Mouse (Mus musculus): Measurements from ENCODE around the gene Esf1. TPM values are rescaled to one million over a fixed set of nuclear protein-coding genes. Genes with fewer than 3 reads are reported as not detected.

Esf1 gene
- total and polyA plus RNA-seq, 3 experiments, result 27.3 to 73.2 (median 41.8) TPM

GRCm38 (mm10) chr2:140075150-140075549 lies 95.2 kb downstream of the Esf1 start:
- Histone ChIP-seq H3K9me3 (replicated peaks; ENCODE audit: low read length) (no peaks in the 10 kb centered on the region), H3K36me3 (replicated peaks in 1 of 2; ENCODE audit: control insufficient read depth in 1 of 2, insufficient read depth in 1 of 2, low read length in 1 of 2) (no peaks in the 10 kb centered on the region), H3K27ac (ENCODE audit: insufficient read depth, low read depth) (no peak overlapping the region), H3K9ac (ENCODE audit: insufficient read depth, low read depth) (no peak overlapping the region), H3K4me2 (ENCODE audit: insufficient read depth, low read depth, poor library complexity, severe bottlenecking) (no peak overlapping the region), H3K4me1 (ENCODE audit: control insufficient read depth in 1 of 2, insufficient read depth in 2 of 2) (peaks cover 2 to 4% of the 10 kb centered on the region in 2 experiments; a peak in 1 of 4 replicates), H3K27me3 (replicated peaks) (peaks cover 1% of the 10 kb centered on the region), H3K79me2 (replicated peaks; ENCODE audit: control insufficient read depth, extremely low read depth, insufficient read depth, poor library complexity, severe bottlenecking) (no peaks in the 10 kb centered on the region), H3K4me3 (replicated peaks in 1 of 3; ENCODE audit: low read depth in 2 of 3, low read length in 2 of 3, poor library complexity in 1 of 3) (no peak overlapping the region)
- TF ChIP-seq IRF4 (IDR thresholded peaks at IDR 0.05; ENCODE audit: low read depth, low read length) (no peak), HCFC1 (IDR thresholded peaks at IDR 0.05; ENCODE audit: low read depth, low read length) (no peak), ZNF384 (IDR thresholded peaks at IDR 0.05; ENCODE audit: low read depth, low read length) (no peak), POLR2AphosphoS2 (IDR thresholded peaks at IDR 0.05; ENCODE audit: low read depth, low read length) (no peak), ZC3H11A (IDR thresholded peaks at IDR 0.05; ENCODE audit: low read depth, low read length) (no peak), ETS1 (conservative IDR thresholded peaks at IDR 0.05; ENCODE audit: low read depth, low read length) (no peak), CHD2 (IDR thresholded peaks at IDR 0.05; ENCODE audit: low read length) (no peak), EP300 (IDR thresholded peaks at IDR 0.05; ENCODE audit: low read length) (no peak), E2F4 (IDR thresholded peaks at IDR 0.05; ENCODE audit: insufficient replicate concordance, low read depth, low read length) (no peak), ZMIZ1 (IDR thresholded peaks at IDR 0.05; ENCODE audit: low read depth, low read length) (no peak), TBP (conservative IDR thresholded peaks at IDR 0.05; ENCODE audit: low read depth, low read length) (no peak), UBTF (IDR thresholded peaks at IDR 0.05; ENCODE audit: low read depth, low read length) (no peak), MYC (IDR thresholded peaks at IDR 0.05; ENCODE audit: low read depth, low read length) (no peak), NRF1 (IDR thresholded peaks at IDR 0.05; ENCODE audit: low read depth, low read length) (no peak), NELFE (IDR thresholded peaks at IDR 0.05; ENCODE audit: low read depth, low read length) (no peak), PAX5 (IDR thresholded peaks at IDR 0.05; ENCODE audit: low read length) (no peak), CHD1 (IDR thresholded peaks at IDR 0.05; ENCODE audit: low read depth, low read length) (no peak), BHLHE40 (IDR thresholded peaks at IDR 0.05; ENCODE audit: low read depth, low read length) (no peak), KAT2A (IDR thresholded peaks at IDR 0.05; ENCODE audit: insufficient replicate concordance, low read length) (no peak)
- DNase-seq (ENCODE audit: extremely low read depth), result no peak
- dilution Hi-C loops (cut with MboI; ENCODE audit: extremely low pct_ligation_motif_present, extremely low pct_unique_long_range_greater_than_20kb, low sequenced_read_pairs) (no loop called here), in situ Hi-C loops (cut with MboI; ENCODE audit: low pct_ligation_motif_present, low pct_unique_long_range_greater_than_20kb, low sequenced_read_pairs) (no loop called here)

Other genes with a start within 250 kb of the Esf1 start
- gene Tasp1, start 103.8 kb downstream of the Esf1 start, total RNA-seq (2012; rRNA removed), result 28.9 and 30.6 TPM in 2 replicates
- 64.5 and 75.2 TPM in 2 replicates for gene Tasp1, start 103.8 kb downstream of the Esf1 start, total RNA-seq (2014; rRNA removed)
- gene Tasp1, start 103.8 kb downstream of the Esf1 start, polyA plus RNA-seq (2012; ENCODE audit: insufficient read length, low read depth), result 28.8 and 30.5 TPM in 2 replicates
- not detected in 2 replicates for gene Gm17374, start 18.5 kb downstream of the Esf1 start, total RNA-seq (2012; rRNA removed)
- not detected in 2 replicates for gene Gm17374, start 18.5 kb downstream of the Esf1 start, total RNA-seq (2014; rRNA removed)
- gene Gm17374, start 18.5 kb downstream of the Esf1 start, polyA plus RNA-seq (2012; ENCODE audit: insufficient read length, low read depth), result not detected in 2 replicates
- 19.3 and 26.4 TPM in 2 replicates for gene Ndufaf5, start 85 bp upstream of the Esf1 start, total RNA-seq (2012; rRNA removed)
- gene Ndufaf5, start 85 bp upstream of the Esf1 start, total RNA-seq (2014; rRNA removed), result 39.5 and 40.5 TPM in 2 replicates
- 21.1 and 23.3 TPM in 2 replicates for gene Ndufaf5, start 85 bp upstream of the Esf1 start, polyA plus RNA-seq (2012; ENCODE audit: insufficient read length, low read depth)
- not detected in 2 replicates for gene Sel1l2, start 219.1 kb upstream of the Esf1 start, total RNA-seq (2012; rRNA removed)
- not detected in 2 replicates for gene Sel1l2, start 219.1 kb upstream of the Esf1 start, total RNA-seq (2014; rRNA removed)
- gene Sel1l2, start 219.1 kb upstream of the Esf1 start, polyA plus RNA-seq (2012; ENCODE audit: insufficient read length, low read depth), result not detected in 2 replicates
- not detected in 2 replicates for gene Macrod2, start 224.7 kb upstream of the Esf1 start, total RNA-seq (2012; rRNA removed)
- gene Macrod2, start 224.7 kb upstream of the Esf1 start, total RNA-seq (2014; rRNA removed), result not detected in 2 replicates
- not detected in 2 replicates for gene Macrod2, start 224.7 kb upstream of the Esf1 start, polyA plus RNA-seq (2012; ENCODE audit: insufficient read length, low read depth)